Mouse (Mus musculus): Measurements from ENCODE around the gene Ptbp1.

Gene Ptbp1

GRCm38 (mm10) chr10:79912412-79912811 is 58.2 kb downstream of the Ptbp1 start:
- no peak for DNase-seq (ENCODE audit: inconsistent age in 2 of 2, low spot score in 1 of 2)
